Mouse (Mus musculus): ENCODE results near the gene Vmn1r103.
"Not testable (repeated sequence)": the region's sequence is repeated elsewhere in the genome, so short reads cannot be mapped to it uniquely, and the experiment has no call there.

Vmn1r103 gene

DNA sequence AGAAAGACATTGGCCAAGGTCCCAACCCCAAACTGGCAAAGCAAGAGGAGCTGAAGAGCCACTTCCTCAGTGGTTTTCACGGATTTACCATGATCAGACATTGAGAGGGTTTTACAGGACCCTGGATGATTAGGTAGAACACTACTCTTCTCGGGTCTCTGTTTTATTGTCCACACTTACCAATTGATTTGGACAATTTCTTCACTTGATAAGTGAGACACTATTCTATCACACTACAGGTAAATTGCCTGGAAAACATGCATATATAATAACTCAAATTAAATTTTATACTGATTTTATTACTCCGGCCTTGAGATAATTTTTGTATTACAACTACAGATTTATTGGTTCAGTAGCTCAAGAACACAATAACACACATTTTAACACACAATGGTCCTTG, at the start of gene Vmn1r103:
Gene Vmn1r103 (minus strand): TSS at position 101 of the 400 bp plus-strand sequence.
- not testable (repeated sequence) for DNase-seq (ENCODE audit: low read depth, low spot score)

DNA sequence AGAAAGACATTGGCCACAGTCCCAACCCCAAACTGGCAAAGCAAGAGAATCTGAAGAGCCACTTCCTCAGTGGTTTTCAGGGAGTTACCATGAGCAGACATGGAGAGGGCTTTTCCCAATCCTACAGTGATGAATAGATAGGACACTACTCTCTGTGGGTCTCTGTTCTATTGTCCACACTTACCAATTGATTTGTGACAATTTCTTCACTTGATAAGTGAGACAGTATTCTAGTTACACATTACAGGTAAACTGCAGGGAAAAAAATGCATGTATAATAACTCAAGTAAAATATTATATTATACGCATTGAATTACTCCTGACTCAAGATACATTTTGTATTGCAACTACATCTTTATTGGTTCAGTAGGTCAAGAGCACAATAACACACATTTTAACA, 35.3 kb upstream of the Vmn1r103 start, which contains the start of gene Gm5726:
Gene Gm5726 (minus strand): TSS at position 101 of the 400 bp plus-strand sequence.
- DNase-seq (ENCODE audit: low read depth, low spot score) = not testable (repeated sequence)

DNA sequence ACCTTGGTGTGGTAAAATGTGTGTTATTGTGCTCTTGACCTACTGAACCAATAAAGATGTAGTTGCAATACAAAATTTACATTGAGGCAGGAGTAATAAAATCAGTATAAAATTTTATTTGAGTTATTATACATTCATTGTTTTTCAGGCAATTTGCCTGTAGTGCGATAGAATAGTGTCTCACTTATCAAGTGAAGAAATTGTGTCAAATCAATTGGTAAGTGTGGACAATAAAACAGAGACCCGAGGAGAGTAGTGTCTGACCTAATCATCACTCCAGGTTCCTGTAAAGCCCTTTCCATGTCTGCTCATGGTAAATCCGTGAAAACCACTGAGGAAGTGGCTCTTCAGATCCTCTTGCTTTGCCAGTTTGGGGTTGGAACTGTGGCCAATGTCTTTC, 23.2 kb upstream of the Vmn1r103 start, which contains the start of gene Vmn1r104:
Gene Vmn1r104 (plus strand): TSS at position 301 of the 400 bp plus-strand sequence.
- DNase-seq (ENCODE audit: low read depth, low spot score) = not testable (repeated sequence)

DNA sequence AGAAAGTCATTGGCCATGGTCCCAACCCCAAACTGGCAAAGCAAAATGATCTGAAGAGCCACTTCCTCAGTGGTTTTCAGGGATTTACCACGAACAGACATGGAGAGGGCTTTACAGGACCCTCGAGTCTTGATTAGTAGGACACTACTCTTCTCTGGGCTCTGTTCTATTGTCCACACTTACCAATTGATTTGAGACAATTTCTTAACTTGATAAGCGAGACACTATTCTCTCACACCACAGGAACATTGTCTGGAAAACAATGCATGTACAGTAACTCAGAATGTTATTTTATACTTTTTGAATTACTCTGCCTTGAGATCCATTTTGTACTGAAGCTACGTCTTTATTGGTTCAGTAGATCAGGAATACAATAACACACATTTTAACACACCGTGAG, 35.5 kb downstream of the Vmn1r103 start, which contains the start of gene Gm10670:
Gene Gm10670 (minus strand): TSS at position 101 of the 400 bp plus-strand sequence.
- not testable (repeated sequence) for DNase-seq (ENCODE audit: low read depth, low spot score)
